Mouse (Mus musculus) c-Kit-positive CD71-positive TER-119-negative erythroid progenitor cells, embryonic 14.5 days (primary cell): ENCODE results near the gene Ctr9.
A peak's percentile ranks its signal among the peaks of the same experiment; 100 is the strongest.

ENCODE experiments used
- DNase-seq: peaks from one replicate; pipeline ENCODE4 v3.0.0-alpha.2; 2013; ENCODE audit warnings: low read depth

Ctr9 gene

GRCm38 (mm10) chr7:111028281-111029045 is at the start of gene Ctr9:
TSS of gene Ctr9 (plus strand) at chr7:111028951.
- DNase-seq: peak; percentile 84

- no peak for DNase-seq
These were observed 47.7 kb upstream of the Ctr9 start for GRCm38 (mm10) chr7:110981036-110981435.

- no peak for DNase-seq
These were observed 46.6 kb upstream of the Ctr9 start, which contains the start of gene Mrvi1 for GRCm38 (mm10) chr7:110982053-110982705. TSS of gene Mrvi1 (minus strand) at chr7:110982461.

- DNase-seq: peak; percentile 56
These were observed 46.0 kb upstream of the Ctr9 start for GRCm38 (mm10) chr7:110982764-110983163.

- no peak for DNase-seq
These were observed 45.1 kb upstream of the Ctr9 start for GRCm38 (mm10) chr7:110983621-110984020.

- no peak for DNase-seq
These were observed 43.0 kb upstream of the Ctr9 start for GRCm38 (mm10) chr7:110985581-110986265.

- DNase-seq: no peak
These were observed 40.7 kb upstream of the Ctr9 start for GRCm38 (mm10) chr7:110988081-110988480.

GRCm38 (mm10) chr7:110989286-110989879 is 39.4 kb upstream of the Ctr9 start:
- DNase-seq: no peak

GRCm38 (mm10) chr7:110990356-110991220 is 38.2 kb upstream of the Ctr9 start:
- no peak for DNase-seq

- no peak for DNase-seq
These were observed 37.6 kb upstream of the Ctr9 start for GRCm38 (mm10) chr7:110991221-110991494.

- DNase-seq: no peak
These were observed 29.6 kb upstream of the Ctr9 start for GRCm38 (mm10) chr7:110998887-110999827.

GRCm38 (mm10) chr7:111004136-111004840 is 24.5 kb upstream of the Ctr9 start:
- peak; percentile 76 for DNase-seq

- DNase-seq: no peak
These were observed 14.6 kb upstream of the Ctr9 start for GRCm38 (mm10) chr7:111014039-111014605.

GRCm38 (mm10) chr7:111014893-111015292 is 13.9 kb upstream of the Ctr9 start:
- peak; percentile 79 for DNase-seq

GRCm38 (mm10) chr7:111015731-111016130 is 13.0 kb upstream of the Ctr9 start:
- no peak for DNase-seq

GRCm38 (mm10) chr7:111016921-111017320 is 11.8 kb upstream of the Ctr9 start:
- DNase-seq: no peak

GRCm38 (mm10) chr7:111020814-111021213 is 7.9 kb upstream of the Ctr9 start:
- no peak for DNase-seq

- no peak for DNase-seq
These were observed 4.6 kb upstream of the Ctr9 start for GRCm38 (mm10) chr7:111024068-111024594.

GRCm38 (mm10) chr7:111024912-111025311 is 3.8 kb upstream of the Ctr9 start:
- no peak for DNase-seq
